Mouse (Mus musculus): ENCODE measurements at regions not wholly inside any gene's neighbourhood (a gene's known extent, or its start where the extent isn't known, plus 50 kb on each side); places are given as distances from the start of the nearest gene placed in this dataset.
A peak's percentile ranks its signal among the peaks of the same experiment; 100 is the strongest.

- Histone ChIP-seq H3K4me3 (peak overlapping the region; percentile 45), H3K27ac (peak overlapping the region; percentile 82)
- no peak for TF ChIP-seq CTCF (conservative IDR thresholded peaks at IDR 0.05)
- no peak for DNase-seq (ENCODE audit: low spot score in 2 of 2)
Observed at GRCm38 (mm10) chrX:19167121-19167853, 313.8 kb downstream of the Tex13c3 start.

DNA sequence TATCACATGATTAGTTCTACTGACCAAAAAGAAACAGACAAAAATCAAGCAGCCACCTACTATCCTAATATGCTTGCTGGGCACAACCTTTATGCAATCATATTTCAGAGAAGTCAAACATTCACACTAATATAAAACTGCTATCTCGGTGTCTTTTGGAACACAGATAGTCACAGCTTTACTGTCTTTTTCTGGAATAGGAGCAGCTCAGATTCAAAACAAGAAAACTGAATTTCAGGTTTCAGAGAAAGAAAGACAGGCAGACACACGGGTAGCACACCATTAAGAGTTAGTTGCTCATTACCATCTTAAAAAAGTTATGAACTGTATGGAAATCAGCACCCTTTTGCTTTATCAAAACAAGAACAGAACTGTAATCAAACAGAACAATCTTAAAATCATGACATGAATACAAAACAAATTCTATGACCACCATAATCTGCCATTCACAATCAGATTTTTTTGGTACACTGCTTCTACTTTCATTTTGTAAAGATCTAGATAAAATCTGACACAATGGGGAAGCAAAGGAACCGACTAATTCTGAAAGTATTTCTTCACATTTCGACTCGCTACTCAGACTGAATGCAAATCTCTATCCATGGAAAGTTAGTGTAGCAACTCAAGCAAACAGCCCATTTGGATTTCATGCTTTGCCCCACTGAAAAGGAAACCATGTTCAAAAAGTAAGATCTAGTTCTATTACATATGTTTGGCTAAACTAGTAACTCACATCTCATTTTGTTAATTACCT lies 315.1 kb downstream of the Tex13c3 start:
- Histone ChIP-seq H3K4me3 (peak overlapping the region; percentile 45), H3K27ac (peak overlapping the region; percentile 82)
- TF ChIP-seq CTCF (conservative IDR thresholded peaks at IDR 0.05): no peak
- no peak for DNase-seq (ENCODE audit: low spot score in 2 of 2)

GRCm38 (mm10) chrX:19164151-19164550 lies 317.0 kb downstream of the Tex13c3 start:
- Histone ChIP-seq H3K27ac (peak overlapping the region; percentile 23; the same call in 1 of the 2 replicates), H3K4me3 (no peak overlapping the region)
- no peak for TF ChIP-seq CTCF (conservative IDR thresholded peaks at IDR 0.05)
- no peak for DNase-seq (ENCODE audit: low spot score in 2 of 2)

GRCm38 (mm10) chrX:19162958-19163357 lies 318.2 kb downstream of the Tex13c3 start:
- no peak for DNase-seq (ENCODE audit: low spot score in 2 of 2)
- Histone ChIP-seq H3K27ac (no peak overlapping the region), H3K4me3 (no peak overlapping the region)
- TF ChIP-seq CTCF (conservative IDR thresholded peaks at IDR 0.05): no peak

DNA sequence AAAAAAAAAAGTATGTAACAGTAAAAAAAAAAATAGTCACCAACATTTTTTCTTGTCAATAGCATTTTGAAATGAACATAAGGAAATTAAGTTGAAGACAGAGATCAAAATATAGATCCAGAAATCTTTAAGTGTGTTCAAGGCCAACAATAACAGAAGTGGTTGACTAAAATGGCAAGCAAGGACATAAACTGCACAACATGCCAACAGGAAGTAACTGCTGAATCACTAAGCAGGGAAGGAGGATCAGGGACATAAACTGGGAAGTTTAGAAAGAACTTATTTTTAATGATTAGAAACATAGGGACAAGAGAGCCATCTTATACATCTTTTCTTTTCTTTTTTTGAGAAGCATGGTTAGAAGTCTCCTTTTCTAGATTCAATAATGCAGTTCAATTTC lies 318.8 kb downstream of the Tex13c3 start:
- H3K27ac ChIP-seq: no peak overlapping the region
- no peak overlapping the region for H3K4me3 ChIP-seq
- no peak for DNase-seq (ENCODE audit: low spot score in 2 of 2)
- no peak for TF ChIP-seq CTCF (conservative IDR thresholded peaks at IDR 0.05)

DNA sequence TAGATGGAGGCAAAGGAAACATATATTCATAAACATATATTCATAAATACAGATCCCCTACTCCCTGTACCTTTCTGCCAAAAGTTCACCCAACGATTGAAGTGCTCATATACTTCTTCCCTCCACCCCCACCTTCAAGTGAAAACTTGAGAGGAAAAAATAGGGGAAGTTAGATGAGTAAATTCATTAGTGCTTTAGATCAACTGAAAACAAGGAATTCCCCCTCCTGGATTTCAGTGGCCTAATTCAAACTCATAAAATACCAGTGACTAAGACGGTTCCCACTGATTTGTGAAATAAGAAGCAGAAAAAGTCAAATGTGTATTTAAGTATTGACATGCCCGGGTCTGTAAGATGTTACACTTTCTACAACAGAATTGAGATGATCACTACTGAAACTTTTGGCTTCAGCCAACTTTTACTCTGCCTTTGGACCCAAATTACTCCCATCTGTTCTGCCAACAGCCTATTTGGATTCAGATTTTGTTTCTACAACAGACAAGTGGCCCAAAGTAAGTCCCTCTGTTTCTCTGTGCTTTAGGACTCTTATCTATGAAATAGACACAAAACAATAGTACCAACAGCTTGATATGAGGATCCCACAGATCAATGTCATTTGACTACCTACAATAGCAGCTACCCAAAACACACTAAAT lies 320.7 kb downstream of the Tex13c3 start:
- no peak overlapping the region for H3K27ac ChIP-seq
- no peak for DNase-seq (ENCODE audit: low spot score in 2 of 2)
- TF ChIP-seq CTCF (conservative IDR thresholded peaks at IDR 0.05): no peak
- no peak overlapping the region for H3K4me3 ChIP-seq

GRCm38 (mm10) chrX:19157464-19158203 lies 323.5 kb downstream of the Tex13c3 start:
- no peak for DNase-seq (ENCODE audit: low spot score in 2 of 2)
- TF ChIP-seq CTCF (conservative IDR thresholded peaks at IDR 0.05): no peak
- H3K27ac ChIP-seq: no peak overlapping the region
- H3K4me3 ChIP-seq: no peak overlapping the region

GRCm38 (mm10) chrX:19153619-19154018 lies 327.5 kb downstream of the Tex13c3 start:
- no peak for TF ChIP-seq CTCF (conservative IDR thresholded peaks at IDR 0.05)
- no peak for DNase-seq (ENCODE audit: low spot score in 2 of 2)
- no peak overlapping the region for H3K4me3 ChIP-seq
- no peak overlapping the region for H3K27ac ChIP-seq

DNA sequence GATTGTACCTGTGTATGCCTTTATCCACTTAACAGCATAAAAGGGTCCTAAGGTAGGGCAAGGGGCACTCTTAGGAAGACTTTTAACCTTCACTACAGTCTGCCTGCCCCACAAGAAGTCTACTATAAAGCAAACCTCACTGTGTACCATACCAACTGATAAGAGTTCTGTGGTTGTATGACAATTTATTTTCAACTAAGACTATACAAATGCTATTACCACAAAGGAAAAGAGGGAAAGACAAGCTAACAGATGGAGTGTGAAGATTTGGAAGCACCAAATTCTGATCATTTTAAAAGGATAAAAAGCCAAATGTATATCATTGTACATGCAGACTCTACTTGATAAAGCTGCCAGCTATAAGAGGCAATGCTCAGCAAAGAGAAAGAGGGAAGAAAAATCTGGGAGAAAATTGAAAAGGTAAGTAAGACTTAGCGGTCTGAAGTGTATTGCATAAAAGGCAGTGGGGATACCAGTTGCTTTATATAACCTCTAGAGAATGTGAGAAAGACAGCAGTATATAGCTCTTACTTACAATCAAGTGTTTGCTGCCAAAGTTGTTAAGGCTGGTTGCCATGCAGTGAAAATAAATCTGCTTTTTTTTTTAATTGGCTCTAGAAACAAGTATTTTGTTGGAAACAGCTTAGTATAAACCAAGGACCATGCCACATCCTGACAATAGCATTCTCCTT lies 328.8 kb downstream of the Tex13c3 start:
- no peak for DNase-seq (ENCODE audit: low spot score in 2 of 2)
- TF ChIP-seq CTCF (conservative IDR thresholded peaks at IDR 0.05): no peak
- Histone ChIP-seq H3K4me3 (no peak overlapping the region), H3K27ac (peak overlapping the region; percentile 5; the same call in 1 of the 2 replicates)

DNA sequence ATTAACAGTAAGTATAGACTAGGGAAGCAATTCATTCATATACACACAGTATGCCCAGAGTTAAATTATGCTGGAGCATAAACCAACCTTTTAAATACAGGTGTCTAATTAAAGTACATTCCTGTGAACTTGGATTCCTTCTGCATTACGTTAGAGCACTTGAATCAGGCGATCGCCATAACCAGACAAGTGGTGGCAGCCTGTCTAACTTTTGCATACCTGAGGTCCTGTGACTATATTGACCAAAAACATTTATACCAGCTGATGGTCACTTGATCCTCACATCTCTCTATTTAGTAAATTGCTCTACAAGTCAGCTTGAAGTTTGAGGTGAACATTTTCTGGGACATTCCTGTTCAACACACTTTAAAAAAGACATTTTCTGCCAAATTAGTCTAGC lies 330.5 kb downstream of the Tex13c3 start:
- Histone ChIP-seq H3K27ac (no peak overlapping the region), H3K4me3 (no peak overlapping the region)
- TF ChIP-seq CTCF (conservative IDR thresholded peaks at IDR 0.05): no peak
- DNase-seq (ENCODE audit: low spot score in 2 of 2): no peak

- DNase-seq (ENCODE audit: low spot score in 2 of 2): no peak
- no peak overlapping the region for H3K4me3 ChIP-seq
- no peak overlapping the region for H3K27ac ChIP-seq
- no peak for TF ChIP-seq CTCF (conservative IDR thresholded peaks at IDR 0.05)
Observed at GRCm38 (mm10) chrX:19148672-19149071, 332.4 kb downstream of the Tex13c3 start.

GRCm38 (mm10) chrX:19148251-19148650 lies 332.9 kb downstream of the Tex13c3 start:
- no peak for DNase-seq (ENCODE audit: low spot score in 2 of 2)
- no peak overlapping the region for H3K27ac ChIP-seq
- no peak overlapping the region for H3K4me3 ChIP-seq
- TF ChIP-seq CTCF (conservative IDR thresholded peaks at IDR 0.05): no peak
